Mouse (Mus musculus) brain, embryonic 14.5 days (tissue): Measurements from ENCODE around the gene Sirt3. TPM values are rescaled to one million over a fixed set of nuclear protein-coding genes. Genes with fewer than 3 reads are reported as not detected.
A peak's percentile ranks its signal among the peaks of the same experiment; 100 is the strongest.

ENCODE experiments used
- DNase-seq: peaks from one replicate; pipeline ENCODE4 v3.0.0-alpha.2; 2011; ENCODE audit warnings: low read depth
- CTCF ChIP-seq: fragments of 200-500 bp; IDR thresholded peaks from 2 replicates; pipeline ENCODE4 v1.5.1; 2012; ENCODE audit warnings: inconsistent platforms, mild to moderate bottlenecking, moderate library complexity, borderline replicate concordance; ENCODE audit not compliant: insufficient read depth, insufficient read length; ENCODE audit errors: extremely low read depth
- POLR2A ChIP-seq: fragments of 200-500 bp; IDR thresholded peaks from 2 replicates; pipeline ENCODE4 v1.6.1; 2012; ENCODE audit warnings: mild to moderate bottlenecking, inconsistent platforms, borderline replicate concordance; ENCODE audit not compliant: poor library complexity, insufficient read depth, insufficient read length, severe bottlenecking; ENCODE audit errors: extremely low read depth
- polyA plus RNA-seq: library from polyadenylated mRNA; depleted of rRNA; stranded (reverse); fragments of >200 nt; gene quantifications from 2 replicates; pipeline ENCODE4 v1.2.3, GENCODE M21; 2012

Gene Sirt3
- polyA plus RNA-seq, 1 experiment: 41.3 TPM

GRCm38 (mm10) chr7:140912293-140912692 lies 30.2 kb upstream of the Sirt3 start:
- no peak for DNase-seq
- TF ChIP-seq CTCF (no peak), POLR2A (no peak)

GRCm38 (mm10) chr7:140908634-140909107 lies 26.6 kb upstream of the Sirt3 start:
- DNase-seq: peak; percentile 82
- TF ChIP-seq CTCF (peak; percentile 86), POLR2A (no peak)

GRCm38 (mm10) chr7:140908181-140908580 lies 26.1 kb upstream of the Sirt3 start:
- TF ChIP-seq POLR2A (no peak), CTCF (no peak)
- no peak for DNase-seq

GRCm38 (mm10) chr7:140907697-140908096 lies 25.6 kb upstream of the Sirt3 start:
- no peak for DNase-seq
- no peak for TF ChIP-seq CTCF
- TF ChIP-seq POLR2A: no peak

GRCm38 (mm10) chr7:140907131-140907530 lies 25.0 kb upstream of the Sirt3 start:
- TF ChIP-seq CTCF (no peak), POLR2A (no peak)
- DNase-seq: no peak

GRCm38 (mm10) chr7:140905642-140906081 lies 23.6 kb upstream of the Sirt3 start:
- DNase-seq: no peak
- TF ChIP-seq CTCF (no peak), POLR2A (no peak)

GRCm38 (mm10) chr7:140903212-140903611 lies 21.1 kb upstream of the Sirt3 start:
- TF ChIP-seq CTCF (peak; percentile 92), POLR2A (no peak)
- peak; percentile 57 for DNase-seq

- DNase-seq: no peak
- TF ChIP-seq CTCF (no peak), POLR2A (no peak)
Observed at GRCm38 (mm10) chr7:140902036-140902875, 20.1 kb upstream of the Sirt3 start.

- TF ChIP-seq CTCF: no peak
- no peak for TF ChIP-seq POLR2A
- DNase-seq: no peak
Observed at GRCm38 (mm10) chr7:140900220-140900619, 18.1 kb upstream of the Sirt3 start, which contains the start of gene Cox8b. Gene Cox8b, minus strand, starts transcription at chr7:140900446.

- no peak for DNase-seq
- TF ChIP-seq CTCF (no peak), POLR2A (no peak)
Observed at GRCm38 (mm10) chr7:140899121-140899520, 17.0 kb upstream of the Sirt3 start.

- DNase-seq: no peak
- no peak for TF ChIP-seq CTCF
- no peak for TF ChIP-seq POLR2A
Observed at GRCm38 (mm10) chr7:140897863-140898262, 15.8 kb upstream of the Sirt3 start.

GRCm38 (mm10) chr7:140894611-140895010 lies 12.5 kb upstream of the Sirt3 start:
- no peak for TF ChIP-seq CTCF
- TF ChIP-seq POLR2A: no peak
- DNase-seq: no peak
